Mouse (Mus musculus) cortical plate, adult 2 months (tissue): Measurements from ENCODE around the gene Fn3k.

Experiments
- CTCF ChIP-seq: fragments of 200-500 bp; IDR thresholded peaks from 2 replicates; pipeline ENCODE4 v1.5.1; 2011; ENCODE audit warnings: mild to moderate bottlenecking, control low read depth, low read length; ENCODE audit not compliant: insufficient read depth; ENCODE audit errors: extremely low read depth
- POLR2A ChIP-seq: fragments of 200-500 bp; IDR thresholded peaks from 2 replicates; pipeline ENCODE4 v1.6.1; 2011; ENCODE audit warnings: mild to moderate bottlenecking, low read length, control low read depth; ENCODE audit not compliant: insufficient read depth; ENCODE audit errors: extremely low read depth

DNA sequence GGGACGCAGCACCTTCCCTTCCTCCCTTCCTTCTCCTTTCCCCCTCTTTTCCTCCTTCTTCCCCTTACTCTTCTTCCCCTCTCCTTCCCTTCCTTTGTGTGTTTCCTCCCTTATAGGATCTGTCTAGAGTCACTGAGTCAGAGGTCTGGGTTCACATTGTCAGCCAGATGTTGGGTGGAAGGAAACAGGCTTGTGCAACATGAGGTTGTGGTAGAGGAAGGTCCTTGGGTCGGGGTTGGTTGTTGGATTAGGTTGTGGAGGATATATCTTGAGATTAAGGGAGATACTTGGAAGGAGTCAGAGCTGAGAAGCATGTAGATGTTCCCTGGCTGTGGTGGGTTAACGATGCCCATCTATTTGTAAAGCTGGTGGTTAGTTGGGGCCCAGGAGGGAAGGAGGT, 40.1 kb downstream of the Fn3k start:
- TF ChIP-seq POLR2A (no peak), CTCF (no peak)
